In the genomic region with DNA sequence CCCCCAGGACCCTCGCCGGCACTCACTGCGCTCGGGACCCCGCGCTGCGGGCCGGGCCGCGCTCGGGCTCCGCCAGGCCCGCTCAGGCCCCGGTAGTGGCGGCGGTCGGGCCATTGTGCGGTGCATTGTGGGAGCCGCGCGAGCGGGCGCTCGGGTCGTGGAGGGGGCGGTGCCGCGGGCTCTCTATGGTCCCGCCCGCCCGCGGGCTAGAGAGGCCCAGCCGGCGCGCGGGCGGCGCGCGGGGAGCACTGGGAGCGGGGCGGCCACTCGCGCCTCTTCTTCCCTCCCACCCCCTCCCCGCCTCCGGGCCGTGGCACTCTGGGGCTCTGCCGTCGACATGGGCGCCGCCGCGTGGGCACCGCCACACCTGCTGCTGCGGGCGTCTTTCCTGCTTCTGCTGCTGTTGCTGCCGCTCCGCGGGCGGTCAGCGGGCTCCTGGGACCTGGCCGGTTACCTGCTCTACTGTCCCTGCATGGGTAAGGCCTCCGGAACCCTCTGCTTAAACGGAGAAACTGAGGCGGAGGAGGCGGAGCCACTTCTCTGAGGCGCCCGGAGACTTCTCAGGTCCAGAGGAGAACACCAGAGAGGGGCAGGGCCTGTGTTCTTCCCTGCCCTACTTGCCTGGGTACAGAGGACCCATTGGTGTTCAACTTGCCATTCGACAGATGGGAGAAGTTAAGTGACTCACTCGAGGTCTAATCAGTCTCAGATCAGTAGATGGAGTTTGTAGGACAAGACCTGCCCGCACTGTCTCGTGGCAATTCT, we compare ENCODE assay signal across 8 mouse cellular contexts. TPM values are rescaled to one million over a fixed set of nuclear protein-coding genes. Genes with fewer than 3 reads are reported as not detected.
A peak's percentile ranks its signal among the peaks of the same experiment; 100 is the strongest.
DNase-seq lines count a peak whose midpoint lies in the region; ATAC-seq lines count a peak whose summit lies in the region.

A gene (minus strand): TSS at position 177 of the 765 bp plus-strand sequence.
A gene (plus strand): TSS at position 284 of the 765 bp plus-strand sequence.

- peaks cover 3% of the 10 kb centered on the region for H3K4me1 ChIP-seq in hindbrain, embryonic 11.5 days (replicated peaks; ENCODE audit: control insufficient read depth, insufficient read depth, low read length)

- WGBS in hindbrain, embryonic 11.5 days, result 1% methylated on average over 41 of the region's 72 CpGs

- H3K36me3 ChIP-seq in hindbrain, embryonic 11.5 days (ENCODE audit: control insufficient read depth, insufficient read depth, low read length), result no peaks in the 10 kb centered on the region

- no peaks in the 10 kb centered on the region for H3K27me3 ChIP-seq in hindbrain, embryonic 11.5 days (ENCODE audit: control insufficient read depth, insufficient read depth, low read length)

- no peaks in the 10 kb centered on the region for H3K9me3 ChIP-seq in hindbrain, embryonic 11.5 days (ENCODE audit: control insufficient read depth, low read length)

- DNase-seq in MEL-GATA-1-ER (ENCODE audit: extremely low read depth, low read depth), result peak; percentile 63
- peak; percentile 85 for DNase-seq in cerebellum, adult 8-10 months
- DNase-seq in hindbrain, embryonic 11.5 days (ENCODE audit: low spot score), result peak; percentile 95
- peak; percentile 82 to 89 for DNase-seq in layer of hippocampus, postnatal 10 days (ENCODE audit: low spot score in 2 of 2)
- peak; percentile 93 for DNase-seq in lung, postnatal 10 days
- DNase-seq in ovary, postnatal 36 days (ENCODE audit: low spot score), result peak; percentile 94
- peak; percentile 94 for DNase-seq in thymus, postnatal 25 days

- H3K9ac ChIP-seq in hindbrain, embryonic 11.5 days (ENCODE audit: low read depth, low read length), result peak within 1 kb of the TSS; percentile 98

- peak within 1 kb of the TSS; percentile 98 for H3K4me3 ChIP-seq in hindbrain, embryonic 11.5 days (ENCODE audit: low read depth, low read length)

- peak; percentile 90 for ATAC-seq in frontal cortex, adult (ENCODE audit: low TSS enrichment)
- ATAC-seq in hindbrain, embryonic 11.5 days (ENCODE audit: low FRiP score), result peak; percentile 97

- peak within 1 kb of the TSS; percentile 85 for H3K4me2 ChIP-seq in hindbrain, embryonic 11.5 days (replicated peaks; ENCODE audit: low read depth, low read length)

- peak within 1 kb of the TSS; percentile 87 for H3K27ac ChIP-seq in hindbrain, embryonic 11.5 days (ENCODE audit: low read depth, low read length)

RNA-seq across cellular contexts. Expression of the first gene that starts in this region (rescaled TPM):
- 26.9 and 27.1 TPM in 2 replicates for polyA plus RNA-seq in hindbrain, embryonic 11.5 days (2014; fragmentation: Nextera tagmentation; extraction: Ambion mirVana)
- total RNA-seq in layer of hippocampus, postnatal 10 days (2021), result 1 to 10 TPM; 5.0 to 5.4 TPM

RNA-seq across cellular contexts. Expression of the second gene that starts in this region (rescaled TPM):
- polyA plus RNA-seq in hindbrain, embryonic 11.5 days (2014; fragmentation: Nextera tagmentation; extraction: Ambion mirVana), result 6.0 and 8.4 TPM in 2 replicates
- 10 to 100 TPM; 18.0 to 22.9 TPM for total RNA-seq in layer of hippocampus, postnatal 10 days (2021)

Comparison
In these comparisons a context has a peak if more than half of its experiments do, and no peak if none do; other contexts are left out.
1. Peak in every context shown above with its lines: DNase-seq, ATAC-seq, H3K4me3 ChIP-seq and H3K27ac ChIP-seq.